Mouse (Mus musculus) intestine, embryonic 15.5 days (tissue): ENCODE measurements at regions not wholly inside any gene's neighbourhood (a gene's known extent, or its start where the extent isn't known, plus 50 kb on each side); places are given as distances from the start of the nearest gene placed in this dataset.

Experiments used
- ATAC-seq: fragments of 200-750 bp; cut with Nextera tagmentation; 2 replicates; pipeline ENCODE4 v1.8.0; 2017; ENCODE audit warnings: moderate TSS enrichment, moderate library complexity
- H3K27ac ChIP-seq: fragments of 300-500 bp; sonication (generic); 2 replicates; pipeline ENCODE4 v1.5.1; 2015; ENCODE audit warnings: mild to moderate bottlenecking, inconsistent platforms
- H3K27me3 ChIP-seq: fragments of 300-500 bp; sonication (generic); replicated peaks from 2 replicates; pipeline ENCODE4 v1.6.1; 2015; ENCODE audit warnings: inconsistent platforms
- H3K36me3 ChIP-seq: fragments of 300-500 bp; sonication (generic); 2 replicates; pipeline ENCODE4 v1.6.1; 2015; ENCODE audit warnings: inconsistent platforms
- H3K4me1 ChIP-seq: fragments of 300-500 bp; sonication (generic); replicated peaks from 2 replicates; pipeline ENCODE4 v1.6.1; 2015; ENCODE audit warnings: inconsistent platforms
- H3K4me2 ChIP-seq: fragments of 300-500 bp; sonication (generic); replicated peaks from 2 replicates; pipeline ENCODE4 v1.6.1; 2015; ENCODE audit warnings: mild to moderate bottlenecking, inconsistent platforms
- H3K4me3 ChIP-seq: fragments of 300-500 bp; sonication (generic); replicated peaks from 2 replicates; pipeline ENCODE4 v1.5.1; 2015; ENCODE audit warnings: inconsistent platforms
- H3K9ac ChIP-seq: fragments of 300-500 bp; sonication (generic); 2 replicates; pipeline ENCODE4 v1.6.1; 2015; ENCODE audit warnings: inconsistent platforms
- H3K9me3 ChIP-seq: fragments of 300-500 bp; sonication (generic); 2 replicates; pipeline ENCODE4 v1.6.1; 2016; ENCODE audit warnings: inconsistent platforms
- WGBS: fragments of 180-500 bp; shearing (Covaris S2); methylation state at CpG from one replicate; pipeline ENCODE4 v1.1.7; 2015; 5-methylcytosine and 5-hydroxymethylcytosine counted together

DNA sequence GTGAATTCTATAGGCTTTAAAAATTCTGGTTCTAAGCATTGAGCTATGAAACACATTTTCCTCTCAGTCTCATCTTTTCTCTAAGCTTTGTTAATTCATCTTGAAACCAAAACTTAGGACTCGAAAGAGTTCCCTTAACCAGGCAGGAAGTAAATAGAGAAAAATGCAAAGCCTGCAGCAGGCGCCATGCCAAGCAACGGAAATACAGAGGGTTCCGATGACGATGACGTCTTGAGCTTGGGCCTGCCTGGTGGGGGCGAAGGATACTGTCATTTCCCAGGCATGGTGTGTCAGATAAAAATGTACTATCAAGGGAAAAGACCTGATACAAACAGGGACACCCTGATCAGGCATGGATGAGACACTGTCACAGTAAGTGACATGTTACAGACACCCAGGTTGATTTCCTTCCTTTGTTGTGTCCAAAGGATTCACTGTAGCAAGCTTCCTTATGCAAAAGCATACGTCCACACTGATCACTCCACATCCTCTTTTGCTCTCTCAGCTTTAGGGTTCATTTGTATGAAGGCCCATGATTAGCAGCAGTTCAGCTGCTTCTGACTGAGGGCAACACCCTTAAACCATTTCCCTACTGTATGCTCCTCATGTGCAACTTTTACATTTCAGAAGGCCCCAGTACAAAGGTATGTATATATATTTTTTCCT, 135.0 kb downstream of the Cemip2 start:
- ATAC-seq, result no peak
- no peak overlapping the region for H3K27ac ChIP-seq

DNA sequence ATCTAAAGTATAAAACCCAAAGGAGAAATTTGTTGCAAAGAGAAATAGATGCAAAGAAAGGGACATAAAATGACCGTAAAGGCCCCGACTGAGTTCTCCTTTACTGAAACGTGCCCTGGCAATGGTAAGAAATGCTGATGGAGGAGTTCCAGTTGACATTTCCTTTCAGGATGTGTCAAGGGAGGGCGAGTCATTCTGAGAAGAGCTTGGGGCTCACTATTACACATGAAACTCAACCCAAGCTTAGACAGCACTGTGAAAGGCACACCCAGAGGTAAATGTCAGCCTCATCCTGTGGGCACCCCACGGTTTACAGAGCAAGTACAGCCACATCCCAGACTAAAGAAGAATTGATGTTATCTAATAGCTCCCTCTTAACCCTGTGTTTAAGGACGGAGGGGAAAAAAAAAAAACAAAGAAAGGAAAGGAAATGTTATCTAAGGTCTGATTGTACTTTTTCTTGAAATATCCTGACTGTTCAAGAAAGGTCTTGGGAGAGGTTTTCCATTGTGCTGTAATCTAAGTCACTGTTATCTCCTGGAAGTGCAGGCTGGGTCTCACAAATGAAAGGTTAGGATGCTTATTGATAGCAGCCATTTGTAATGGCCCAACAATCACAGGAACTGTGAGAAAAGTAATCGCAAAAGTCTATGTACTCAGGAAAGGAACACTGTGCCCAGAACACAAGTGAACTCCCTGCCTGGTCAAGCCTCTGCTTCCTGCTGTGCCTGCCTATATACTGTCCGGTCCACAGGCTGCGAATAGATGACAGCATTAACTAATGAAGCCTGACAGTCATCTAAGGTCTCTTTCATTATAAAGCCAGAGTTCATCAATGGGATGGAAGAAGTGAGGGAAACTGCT, 135.8 kb downstream of the Cemip2 start:
- Histone ChIP-seq H3K27ac (no peak overlapping the region), H3K36me3 (no peaks in the 10 kb centered on the region), H3K27me3 (no peaks in the 10 kb centered on the region), H3K4me3 (no peak overlapping the region), H3K4me1 (no peaks in the 10 kb centered on the region), H3K9me3 (no peaks in the 10 kb centered on the region), H3K9ac (no peak overlapping the region), H3K4me2 (no peak overlapping the region)
- WGBS, result 62% methylated on average over 9 of the region's 9 CpGs
- ATAC-seq, result no peak

More for the DNA sequence above, 135.0 kb downstream of the Cemip2 start:
- H3K4me3 ChIP-seq, result no peak overlapping the region
- H3K27me3 ChIP-seq, result no peaks in the 10 kb centered on the region
- no peak overlapping the region for H3K4me2 ChIP-seq
- no peaks in the 10 kb centered on the region for H3K9me3 ChIP-seq
- WGBS, result 71% methylated on average over 8 of the region's 8 CpGs
- no peaks in the 10 kb centered on the region for H3K4me1 ChIP-seq
- H3K36me3 ChIP-seq, result no peaks in the 10 kb centered on the region
- H3K9ac ChIP-seq, result no peak overlapping the region

DNA sequence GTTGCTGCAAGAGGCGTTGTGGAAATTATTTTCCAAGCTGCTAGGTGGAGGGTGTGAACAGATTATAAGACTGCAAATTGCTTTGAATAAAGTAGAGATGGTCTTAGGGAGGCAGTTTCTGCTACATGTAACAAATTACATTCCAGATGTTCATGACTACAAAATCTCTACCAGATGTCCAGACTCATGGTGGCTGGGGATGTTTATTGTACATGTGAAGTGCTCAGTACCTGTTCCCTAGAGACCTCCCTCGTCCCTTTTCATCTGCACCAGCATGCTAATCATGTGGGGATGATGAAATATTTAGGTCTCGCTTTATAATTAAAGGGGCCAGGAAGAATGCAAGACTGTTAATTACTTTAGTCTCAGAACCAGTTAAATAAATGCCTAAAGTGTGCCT, 136.5 kb downstream of the Cemip2 start:
- H3K4me3 ChIP-seq, result no peak overlapping the region
- H3K9ac ChIP-seq, result no peak overlapping the region
- H3K27ac ChIP-seq, result no peak overlapping the region
- no peaks in the 10 kb centered on the region for H3K9me3 ChIP-seq
- no peak overlapping the region for H3K4me2 ChIP-seq
- WGBS, result 68% methylated on average over 3 of the region's 3 CpGs
- no peaks in the 10 kb centered on the region for H3K36me3 ChIP-seq
- H3K27me3 ChIP-seq, result no peaks in the 10 kb centered on the region
- no peaks in the 10 kb centered on the region for H3K4me1 ChIP-seq
- no peak for ATAC-seq

DNA sequence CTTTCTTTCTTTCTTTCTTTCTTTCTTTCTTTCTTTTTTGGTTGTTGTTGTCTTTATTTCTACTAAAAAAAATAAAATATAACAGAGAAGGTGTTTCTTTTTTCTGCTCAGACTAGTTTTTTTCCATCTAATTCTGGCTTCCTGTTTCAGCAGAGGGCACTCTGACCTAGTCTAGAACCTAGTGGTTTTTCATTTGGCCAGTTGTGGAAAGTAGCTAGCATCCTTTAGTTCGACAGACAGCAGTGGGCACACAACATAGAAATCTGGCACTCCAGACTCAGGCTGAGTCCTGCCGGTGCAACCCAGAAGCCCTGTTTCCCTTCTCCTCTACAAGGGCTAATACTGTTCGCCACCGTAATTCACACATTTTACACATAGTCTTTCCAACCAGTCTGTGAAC, 140.0 kb downstream of the Cemip2 start:
- no peak overlapping the region for H3K4me3 ChIP-seq
- no peak overlapping the region for H3K9ac ChIP-seq
- no peak overlapping the region for H3K4me2 ChIP-seq
- H3K4me1 ChIP-seq, result no peaks in the 10 kb centered on the region
- no peak for ATAC-seq
- H3K27me3 ChIP-seq, result no peaks in the 10 kb centered on the region
- WGBS, result 81% methylated on average over 4 of the region's 4 CpGs
- H3K36me3 ChIP-seq, result no peaks in the 10 kb centered on the region
- H3K9me3 ChIP-seq, result no peaks in the 10 kb centered on the region
- H3K27ac ChIP-seq, result no peak overlapping the region

DNA sequence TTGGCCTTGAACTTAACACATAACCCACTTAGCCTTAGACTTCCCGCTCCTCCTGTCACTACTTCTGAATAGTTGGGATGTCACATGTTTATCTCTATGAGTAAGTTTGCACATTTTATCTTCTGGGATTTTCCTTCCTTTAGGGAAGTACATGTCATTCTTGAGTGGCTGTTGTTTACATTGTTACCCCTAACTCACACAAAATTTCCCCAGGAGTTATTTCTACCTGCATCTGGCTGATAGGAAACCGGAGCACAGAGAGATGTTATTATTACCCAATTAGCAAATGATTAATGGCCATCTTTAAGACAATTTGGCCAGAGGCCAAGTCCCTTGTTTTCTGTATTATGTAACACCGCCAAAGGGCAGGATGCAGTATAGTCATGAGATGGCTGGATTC, 140.9 kb downstream of the Cemip2 start:
- Histone ChIP-seq H3K27ac (no peak overlapping the region), H3K9me3 (no peaks in the 10 kb centered on the region), H3K27me3 (no peaks in the 10 kb centered on the region), H3K4me1 (no peaks in the 10 kb centered on the region), H3K9ac (no peak overlapping the region), H3K36me3 (no peaks in the 10 kb centered on the region), H3K4me3 (no peak overlapping the region), H3K4me2 (no peak overlapping the region)
- WGBS, result 29% methylated on average over 3 of the region's 3 CpGs
- no peak for ATAC-seq

DNA sequence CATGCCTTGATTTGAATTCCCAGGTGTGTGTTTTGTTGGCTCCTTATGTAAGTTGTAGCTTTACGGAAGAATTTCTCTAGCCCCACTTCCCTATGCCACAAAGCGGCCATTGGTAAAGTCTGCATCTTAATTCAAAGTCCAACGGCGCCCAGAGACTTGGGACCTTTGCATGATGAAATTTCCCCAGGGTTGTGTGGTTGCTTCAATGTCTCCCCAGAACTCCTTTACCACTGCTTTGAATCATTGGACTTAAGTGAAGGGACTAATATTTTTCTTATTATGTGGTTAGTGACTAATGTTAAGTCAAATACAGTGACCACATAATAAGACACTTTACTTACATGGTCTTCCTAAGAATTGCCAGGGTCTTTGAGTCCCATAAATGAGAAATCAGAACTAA, 162.0 kb downstream of the Cemip2 start:
- 91% methylated on average over 4 of the region's 4 CpGs for WGBS

DNA sequence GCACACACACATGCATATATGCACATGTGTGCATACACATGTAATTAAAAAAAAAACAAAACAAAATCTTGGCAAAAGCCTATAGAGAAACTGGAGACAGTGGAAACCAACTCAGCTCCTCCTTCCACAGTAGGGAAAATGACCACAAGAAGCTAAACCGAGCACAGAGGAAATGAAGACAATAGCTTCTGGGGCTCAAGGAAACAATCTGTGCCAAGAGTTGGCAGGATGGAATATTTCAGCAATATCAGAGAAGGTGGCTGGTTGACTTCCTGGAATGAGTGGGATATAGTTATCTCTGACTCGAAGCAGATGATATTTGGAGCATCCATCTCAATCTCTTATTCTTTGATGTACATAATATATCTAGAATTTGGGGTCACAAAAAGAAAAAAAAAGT, 163.6 kb downstream of the Cemip2 start:
- Histone ChIP-seq H3K4me3 (no peak overlapping the region), H3K4me2 (no peak overlapping the region), H3K36me3 (no peaks in the 10 kb centered on the region), H3K9me3 (no peaks in the 10 kb centered on the region), H3K27ac (no peak overlapping the region), H3K4me1 (no peaks in the 10 kb centered on the region), H3K27me3 (no peaks in the 10 kb centered on the region), H3K9ac (no peak overlapping the region)
- WGBS, result 62% methylated on average over 2 of the region's 2 CpGs
- ATAC-seq, result no peak

More for the DNA sequence above, 162.0 kb downstream of the Cemip2 start:
- ATAC-seq, result no peak
- no peak overlapping the region for H3K4me3 ChIP-seq
- no peak overlapping the region for H3K27ac ChIP-seq
- no peaks in the 10 kb centered on the region for H3K4me1 ChIP-seq
- no peak overlapping the region for H3K9ac ChIP-seq
- no peaks in the 10 kb centered on the region for H3K9me3 ChIP-seq
- no peaks in the 10 kb centered on the region for H3K36me3 ChIP-seq
- no peak overlapping the region for H3K4me2 ChIP-seq
- no peaks in the 10 kb centered on the region for H3K27me3 ChIP-seq

DNA sequence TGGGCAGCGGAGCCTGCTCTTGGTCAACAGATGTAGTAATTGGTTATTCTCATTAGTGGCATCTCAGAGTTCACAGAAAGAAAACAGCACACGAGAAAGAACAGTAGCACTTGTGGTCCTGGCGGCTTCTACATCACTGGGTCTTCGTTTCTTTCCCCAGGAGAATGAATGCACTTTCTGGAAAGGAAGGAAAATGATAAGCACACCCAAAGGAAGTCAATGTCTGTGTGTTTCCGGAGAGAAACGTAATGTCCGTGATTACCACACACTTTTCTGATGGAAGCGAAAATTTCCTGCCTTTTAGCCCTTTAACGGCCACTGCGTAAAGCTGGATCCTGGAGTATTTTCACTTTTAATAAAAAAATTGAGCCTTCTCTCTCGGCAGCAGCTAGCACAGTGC, 164.1 kb downstream of the Cemip2 start:
- H3K36me3 ChIP-seq, result no peaks in the 10 kb centered on the region
- peak overlapping the region; percentile 9; the same call in 1 of the 2 replicates for H3K4me2 ChIP-seq
- H3K27ac ChIP-seq, result no peak overlapping the region
- H3K9ac ChIP-seq, result no peak overlapping the region
- no peaks in the 10 kb centered on the region for H3K4me1 ChIP-seq
- ATAC-seq, result no peak
- H3K27me3 ChIP-seq, result no peaks in the 10 kb centered on the region
- WGBS, result 67% methylated on average over 11 of the region's 11 CpGs
- H3K4me3 ChIP-seq, result no peak overlapping the region
- H3K9me3 ChIP-seq, result no peaks in the 10 kb centered on the region

DNA sequence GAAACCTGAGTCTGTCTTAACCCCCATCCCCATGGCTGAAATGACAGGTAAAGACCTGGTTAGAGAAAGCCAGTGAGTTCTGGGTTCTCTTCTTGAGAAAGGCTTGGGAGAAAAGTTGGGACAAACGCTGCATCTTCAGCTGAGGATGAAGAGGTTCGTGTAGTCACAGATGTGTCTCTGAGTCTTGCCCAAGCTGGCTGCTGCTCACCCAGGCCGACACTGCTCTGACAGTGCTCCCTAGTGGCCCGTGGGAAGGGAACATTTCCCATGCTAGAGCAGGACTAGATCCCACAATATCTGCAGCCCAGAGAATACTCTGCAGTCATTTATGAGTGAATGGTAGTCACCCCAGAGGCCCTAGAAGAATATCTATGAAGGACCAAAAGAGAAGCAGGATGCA, 165.3 kb downstream of the Cemip2 start:
- no peak overlapping the region for H3K27ac ChIP-seq
- no peak for ATAC-seq
- H3K27me3 ChIP-seq, result no peaks in the 10 kb centered on the region
- WGBS, result 48% methylated on average over 4 of the region's 4 CpGs
- H3K9ac ChIP-seq, result no peak overlapping the region
- no peaks in the 10 kb centered on the region for H3K4me1 ChIP-seq
- no peaks in the 10 kb centered on the region for H3K36me3 ChIP-seq
- no peak overlapping the region for H3K4me3 ChIP-seq
- H3K4me2 ChIP-seq, result no peak overlapping the region
- no peaks in the 10 kb centered on the region for H3K9me3 ChIP-seq

DNA sequence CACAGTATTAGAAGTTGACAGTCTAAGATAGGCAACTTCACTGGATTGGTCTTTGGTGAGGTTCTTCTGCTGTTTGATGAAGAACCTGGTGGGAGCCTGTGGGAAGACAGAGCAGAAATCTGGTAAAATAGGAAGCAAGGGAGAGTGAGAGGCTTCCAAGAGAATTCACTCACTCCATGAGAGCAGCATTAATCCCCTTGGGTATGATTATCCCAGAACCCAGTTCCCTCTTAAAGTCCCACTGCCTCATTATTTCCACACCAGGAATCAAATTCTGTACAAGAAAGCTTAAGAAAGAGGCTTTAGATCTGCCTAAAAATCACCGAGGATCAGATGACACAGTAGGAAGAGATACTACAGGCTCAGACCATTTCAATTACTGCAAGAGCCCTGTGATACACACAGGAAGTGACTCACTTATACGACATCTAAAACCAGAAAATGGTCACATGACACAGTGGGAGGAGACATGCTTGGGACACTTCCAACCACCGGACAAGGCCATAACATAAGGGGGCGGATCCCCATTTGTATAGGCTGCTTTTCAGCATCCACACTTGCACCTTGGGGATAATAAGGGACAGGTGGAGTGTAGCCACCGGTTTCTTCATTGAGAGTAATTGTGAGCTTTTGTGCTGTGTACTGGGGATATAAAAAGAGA, 168.2 kb downstream of the Cemip2 start:
- Histone ChIP-seq H3K36me3 (no peaks in the 10 kb centered on the region), H3K9me3 (no peaks in the 10 kb centered on the region), H3K4me1 (no peaks in the 10 kb centered on the region), H3K27ac (no peak overlapping the region), H3K9ac (no peak overlapping the region), H3K4me2 (no peak overlapping the region), H3K27me3 (no peaks in the 10 kb centered on the region), H3K4me3 (no peak overlapping the region)
- ATAC-seq, result no peak
- 68% methylated on average over 5 of the region's 5 CpGs for WGBS

DNA sequence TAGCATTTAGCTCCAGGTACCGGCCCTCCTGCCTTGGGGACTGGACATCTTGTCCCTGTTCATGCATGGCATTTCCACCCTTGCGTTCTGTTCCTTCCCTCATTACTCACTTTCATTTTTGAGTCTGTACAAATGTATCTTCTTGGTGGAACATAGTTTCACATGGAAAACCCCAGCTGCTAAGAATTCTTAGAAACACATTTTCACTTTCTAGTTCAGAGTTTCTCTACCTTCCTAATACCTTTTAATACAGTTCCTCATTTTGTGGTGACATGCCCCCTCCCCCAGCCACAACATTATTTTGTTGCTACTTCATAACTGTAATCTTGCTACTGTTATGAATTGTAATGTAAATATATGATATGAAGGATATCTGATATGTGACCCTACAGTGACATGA, 169.9 kb downstream of the Cemip2 start:
- Histone ChIP-seq H3K9ac (no peak overlapping the region), H3K9me3 (no peaks in the 10 kb centered on the region), H3K27ac (no peak overlapping the region), H3K4me3 (no peak overlapping the region), H3K4me1 (no peaks in the 10 kb centered on the region), H3K27me3 (no peaks in the 10 kb centered on the region), H3K36me3 (no peaks in the 10 kb centered on the region), H3K4me2 (no peak overlapping the region)
- WGBS, result 91% methylated on average over 2 of the region's 2 CpGs
- ATAC-seq, result no peak

DNA sequence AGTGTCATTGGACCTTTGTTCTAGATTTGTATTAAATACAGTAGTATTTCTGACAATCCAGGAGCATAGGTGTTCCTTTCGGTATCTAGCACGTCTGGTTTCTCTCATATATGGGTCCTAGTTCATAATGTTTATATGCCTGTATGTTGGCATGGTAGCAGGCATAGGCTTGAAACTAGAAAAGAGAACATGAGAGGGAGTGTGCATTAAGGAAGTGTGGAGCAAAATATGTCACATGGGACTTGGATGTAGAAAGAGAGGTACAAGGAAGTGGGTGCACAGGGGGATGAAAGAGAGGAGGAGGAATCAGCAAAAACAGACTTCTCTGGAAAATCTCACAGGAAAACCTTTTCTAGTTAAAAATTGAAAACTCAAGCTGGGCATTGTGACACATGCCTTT, 176.2 kb upstream of the Trpm3 start:
- no peaks in the 10 kb centered on the region for H3K9me3 ChIP-seq
- no peak overlapping the region for H3K27ac ChIP-seq
- H3K4me3 ChIP-seq, result no peak overlapping the region
- no peaks in the 10 kb centered on the region for H3K27me3 ChIP-seq
- ATAC-seq, result no peak
- WGBS, result 86% methylated on average over 2 of the region's 2 CpGs
- H3K4me1 ChIP-seq, result no peaks in the 10 kb centered on the region
- no peaks in the 10 kb centered on the region for H3K36me3 ChIP-seq
- no peak overlapping the region for H3K4me2 ChIP-seq
- no peak overlapping the region for H3K9ac ChIP-seq
